Mouse (Mus musculus) lung, embryonic 14.5 days (tissue): Measurements from ENCODE around the gene Ppm1m. TPM values are rescaled to one million over a fixed set of nuclear protein-coding genes. Genes with fewer than 3 reads are reported as not detected.

ENCODE experiments used
- ATAC-seq: fragments of 200-750 bp; cut with Nextera tagmentation; 2 replicates; pipeline ENCODE4 v1.8.0; 2017; ENCODE audit warnings: mild to moderate bottlenecking, moderate TSS enrichment, moderate library complexity; ENCODE audit not compliant: insufficient read depth
- DNase-seq: peaks from one replicate; pipeline ENCODE4 v3.0.0-alpha.2; 2015
- H3K27ac ChIP-seq: fragments of 300-500 bp; sonication (generic); 2 replicates; pipeline ENCODE4 v1.5.1; 2014; ENCODE audit warnings: low read depth, mild to moderate bottlenecking, moderate library complexity
- H3K27me3 ChIP-seq: fragments of 300-500 bp; sonication (generic); 2 replicates; pipeline ENCODE4 v1.6.1; 2014; ENCODE audit warnings: low read length, control low read depth; ENCODE audit not compliant: insufficient read depth
- H3K36me3 ChIP-seq: fragments of 300-500 bp; sonication (generic); 2 replicates; pipeline ENCODE4 v1.6.1; 2014; ENCODE audit warnings: control low read depth; ENCODE audit not compliant: insufficient read depth
- H3K4me1 ChIP-seq: fragments of 300-500 bp; sonication (generic); 2 replicates; pipeline ENCODE4 v1.6.1; 2014; ENCODE audit warnings: antibody characterized with exemption, control low read depth; ENCODE audit not compliant: insufficient read depth
- H3K4me2 ChIP-seq: fragments of 300-500 bp; sonication (generic); 2 replicates; pipeline ENCODE4 v1.6.1; 2014; ENCODE audit warnings: mild to moderate bottlenecking
- H3K4me3 ChIP-seq: fragments of 300-500 bp; sonication (generic); 2 replicates; pipeline ENCODE4 v1.5.1; 2014; ENCODE audit warnings: low read depth, low read length
- H3K9ac ChIP-seq: fragments of 300-500 bp; sonication (generic); 2 replicates; pipeline ENCODE4 v1.6.1; 2014
- H3K9me3 ChIP-seq: fragments of 300-500 bp; sonication (generic); 2 replicates; pipeline ENCODE4 v1.6.1; 2016; ENCODE audit warnings: low read depth, low read length, control low read depth
- CTCF ChIP-seq: IDR thresholded peaks from 2 replicates; pipeline ENCODE4 v1.5.1; 2016; ENCODE audit warnings: antibody characterized with exemption, low read depth
- WGBS: fragments of 180-500 bp; shearing (Covaris S2); extraction: QIAGEN DNeasy Blood & Tissue Kit; methylation state at CpG from one replicate; pipeline ENCODE4 v1.1.7; 2014; 5-methylcytosine and 5-hydroxymethylcytosine counted together
- polyA plus RNA-seq: library from polyadenylated mRNA; unstranded; fragments of >200 nt; fragmentation: Nextera tagmentation; extraction: Ambion mirVana; gene quantifications from 2 replicates; pipeline ENCODE4 v1.2.1, GENCODE M21; 2014

Gene Ppm1m
- polyA plus RNA-seq, 1 experiment from 2014 or later = 55.0 TPM

- no peak for DNase-seq
- no peak for ATAC-seq
- no peaks in the 10 kb centered on the region for H3K4me1 ChIP-seq
- peaks cover 82% of the 10 kb centered on the region for H3K36me3 ChIP-seq
- 83% methylated on average over 23 of the region's 23 CpGs for WGBS
- H3K9me3 ChIP-seq = no peaks in the 10 kb centered on the region
- no peak overlapping the region for H3K4me2 ChIP-seq
- H3K9ac ChIP-seq = no peak overlapping the region
- no peak overlapping the region for H3K27ac ChIP-seq
- no peak for TF ChIP-seq CTCF
- H3K4me3 ChIP-seq = no peak overlapping the region
- no peaks in the 10 kb centered on the region for H3K27me3 ChIP-seq
Observed at GRCm38 (mm10) chr9:106235194-106235830, 35.8 kb upstream of the Ppm1m start.

GRCm38 (mm10) chr9:106233953-106234352 lies 34.4 kb upstream of the Ppm1m start:
- Histone ChIP-seq H3K4me3 (no peak overlapping the region), H3K27me3 (no peaks in the 10 kb centered on the region), H3K9me3 (no peaks in the 10 kb centered on the region), H3K4me2 (no peak overlapping the region), H3K36me3 (peaks cover 68% of the 10 kb centered on the region), H3K4me1 (no peaks in the 10 kb centered on the region), H3K9ac (no peak overlapping the region), H3K27ac (no peak overlapping the region)
- 77% methylated on average over 6 of the region's 6 CpGs for WGBS
- no peak for DNase-seq
- ATAC-seq = no peak
- no peak for TF ChIP-seq CTCF

GRCm38 (mm10) chr9:106232956-106233355 lies 33.4 kb upstream of the Ppm1m start:
- DNase-seq = no peak
- no peak overlapping the region for H3K4me2 ChIP-seq
- no peaks in the 10 kb centered on the region for H3K4me1 ChIP-seq
- H3K36me3 ChIP-seq = peaks cover 58% of the 10 kb centered on the region
- ATAC-seq = no peak
- H3K27me3 ChIP-seq = no peaks in the 10 kb centered on the region
- no peaks in the 10 kb centered on the region for H3K9me3 ChIP-seq
- H3K4me3 ChIP-seq = no peak overlapping the region
- 93% methylated on average over 3 of the region's 3 CpGs for WGBS
- H3K27ac ChIP-seq = no peak overlapping the region
- no peak overlapping the region for H3K9ac ChIP-seq
- TF ChIP-seq CTCF = no peak

- ATAC-seq (peak; percentile 6; the same call in 1 of the 2 replicates), DNase-seq (no peak)
- no peaks in the 10 kb centered on the region for H3K27me3 ChIP-seq
- no peaks in the 10 kb centered on the region for H3K9me3 ChIP-seq
- H3K4me2 ChIP-seq = no peak overlapping the region
- no peak overlapping the region for H3K4me3 ChIP-seq
- 0 out of 2 replicates have a peak, but pooled peaks have one; percentile 5 for TF ChIP-seq CTCF
- H3K4me1 ChIP-seq = no peaks in the 10 kb centered on the region
- WGBS = 74% methylated on average over 4 of the region's 4 CpGs
- peaks cover 47% of the 10 kb centered on the region for H3K36me3 ChIP-seq
- no peak overlapping the region for H3K27ac ChIP-seq
- no peak overlapping the region for H3K9ac ChIP-seq
Observed at GRCm38 (mm10) chr9:106231816-106232215, 32.3 kb upstream of the Ppm1m start.

GRCm38 (mm10) chr9:106231220-106231619 lies 31.7 kb upstream of the Ppm1m start:
- Histone ChIP-seq H3K4me2 (no peak overlapping the region), H3K27ac (no peak overlapping the region), H3K36me3 (peaks cover 41% of the 10 kb centered on the region), H3K4me3 (no peak overlapping the region), H3K9me3 (no peaks in the 10 kb centered on the region), H3K9ac (no peak overlapping the region), H3K4me1 (no peaks in the 10 kb centered on the region), H3K27me3 (no peaks in the 10 kb centered on the region)
- 70% methylated on average over 7 of the region's 7 CpGs for WGBS
- ATAC-seq (no peak), DNase-seq (no peak)
- TF ChIP-seq CTCF = no peak

GRCm38 (mm10) chr9:106230734-106231106 lies 31.2 kb upstream of the Ppm1m start:
- Histone ChIP-seq H3K4me1 (peaks cover 3% of the 10 kb centered on the region), H3K36me3 (peaks cover 36% of the 10 kb centered on the region), H3K27me3 (peaks cover 3% of the 10 kb centered on the region; the same call in 1 of the 2 replicates), H3K4me3 (no peak overlapping the region), H3K9me3 (no peaks in the 10 kb centered on the region), H3K9ac (no peak overlapping the region), H3K4me2 (no peak overlapping the region), H3K27ac (no peak overlapping the region)
- DNase-seq = peak; percentile 44
- 46% methylated on average over 3 of the region's 3 CpGs for WGBS
- ATAC-seq = no peak
- peak; percentile 51 for TF ChIP-seq CTCF

- Histone ChIP-seq H3K9me3 (no peaks in the 10 kb centered on the region), H3K4me3 (no peak overlapping the region), H3K9ac (no peak overlapping the region), H3K4me2 (no peak overlapping the region), H3K27ac (no peak overlapping the region), H3K27me3 (peaks cover 8% of the 10 kb centered on the region; the same call in 1 of the 2 replicates), H3K36me3 (peaks cover 31% of the 10 kb centered on the region), H3K4me1 (peaks cover 6% of the 10 kb centered on the region)
- no peak for TF ChIP-seq CTCF
- DNase-seq = no peak
- ATAC-seq = no peak
- WGBS = 73% methylated on average over 9 of the region's 9 CpGs
Observed at GRCm38 (mm10) chr9:106230051-106230733, 30.6 kb upstream of the Ppm1m start.
